9 mouse cellular contexts compared by ENCODE assay signal in genomic region chr16:10690442-10690841, GRCm38 (mm10).
DNase-seq lines count a peak whose midpoint lies in the region; ATAC-seq lines count a peak whose summit lies in the region.
"Had no signal": no experiment of that assay in that cellular context is flagged by ENCODE, and none has a peak within 500 bp of the region (broad histone marks: within the 10 kb centered on the region; RNA-seq: fewer than 3 reads in every experiment).

No protein-coding gene starts in this region.

- H3K4me3 ChIP-seq in lung, embryonic 15.5 days: no peak overlapping the region
- no peak overlapping the region for H3K4me3 ChIP-seq in brown adipose tissue, adult 24 weeks (ENCODE audit: insufficient read depth, low read depth, low read length)
- H3K4me3 ChIP-seq in heart, embryonic 14.5 days (ENCODE audit: control insufficient read depth in 1 of 2, insufficient read depth in 1 of 2, low read depth in 1 of 2, low read length in 2 of 2): no peak overlapping the region
- H3K4me3 ChIP-seq in liver, embryonic 15.5 days (replicated peaks): no peak overlapping the region
- H3K4me3 ChIP-seq: hindbrain, embryonic 15.5 days had no signal

- peak overlapping the region; percentile 69 for H3K27ac ChIP-seq in lung, embryonic 15.5 days
- peak overlapping the region; percentile 64 for H3K27ac ChIP-seq in brown adipose tissue, adult 24 weeks (replicated peaks; ENCODE audit: low read depth, low read length)
- peak overlapping the region; percentile 90 to 93 for H3K27ac ChIP-seq in heart, embryonic 14.5 days (replicated peaks in 1 of 2; ENCODE audit: control insufficient read depth in 1 of 2, insufficient read depth in 1 of 2, low read depth in 2 of 2, low read length in 2 of 2)
- 0 out of 2 replicates have a peak overlapping the region, but pooled peaks have one; percentile 20 for H3K27ac ChIP-seq in liver, embryonic 15.5 days (replicated peaks)
- H3K27ac ChIP-seq: hindbrain, embryonic 15.5 days had no signal

- no peak overlapping the region for H3K4me2 ChIP-seq in lung, embryonic 15.5 days
- H3K4me2 ChIP-seq in heart, embryonic 14.5 days (ENCODE audit: low read length): peak overlapping the region; percentile 31
- H3K4me2 ChIP-seq in liver, embryonic 15.5 days: peak overlapping the region; percentile 19; the same call in 1 of the 2 replicates
- H3K4me2 ChIP-seq: hindbrain, embryonic 15.5 days had no signal

- H3K36me3 ChIP-seq in lung, embryonic 15.5 days: no peaks in the 10 kb centered on the region
- no peaks in the 10 kb centered on the region for H3K36me3 ChIP-seq in heart, embryonic 14.5 days (ENCODE audit: control insufficient read depth, insufficient read depth, low read length)
- no peaks in the 10 kb centered on the region for H3K36me3 ChIP-seq in liver, embryonic 15.5 days (replicated peaks)
- H3K36me3 ChIP-seq: hindbrain, embryonic 15.5 days had no signal

- no peaks in the 10 kb centered on the region for H3K27me3 ChIP-seq in lung, embryonic 15.5 days
- H3K27me3 ChIP-seq in heart, embryonic 14.5 days (ENCODE audit: control insufficient read depth, insufficient read depth, low read length): no peaks in the 10 kb centered on the region
- no peaks in the 10 kb centered on the region for H3K27me3 ChIP-seq in liver, embryonic 15.5 days
- H3K27me3 ChIP-seq: hindbrain, embryonic 15.5 days had no signal

- peaks cover 29% of the 10 kb centered on the region for H3K4me1 ChIP-seq in lung, embryonic 15.5 days
- peaks cover 11% of the 10 kb centered on the region for H3K4me1 ChIP-seq in brown adipose tissue, adult 24 weeks (ENCODE audit: control insufficient read depth, insufficient read depth, insufficient read length, low read length)
- H3K4me1 ChIP-seq in heart, embryonic 14.5 days (ENCODE audit: control insufficient read depth in 2 of 2, insufficient read depth in 2 of 2, low read length in 2 of 2): peaks cover 26 to 37% of the 10 kb centered on the region in 2 experiments
- H3K4me1 ChIP-seq in liver, embryonic 15.5 days (replicated peaks): peaks cover 27% of the 10 kb centered on the region

- ATAC-seq in lung, embryonic 15.5 days (ENCODE audit: borderline replicate concordance, extremely low read depth, low FRiP score, low TSS enrichment): peak; percentile 47; the same call in 1 of the 2 replicates
- peak; percentile 65 for ATAC-seq in heart, embryonic 14.5 days (ENCODE audit: insufficient number of reproducible peaks, insufficient read depth, low FRiP score, low read depth)
- ATAC-seq in liver, embryonic 15.5 days (ENCODE audit: insufficient read depth): peak; percentile 49

- no peaks in the 10 kb centered on the region for H3K9me3 ChIP-seq in lung, embryonic 15.5 days
- H3K9me3 ChIP-seq in heart, embryonic 14.5 days (ENCODE audit: control insufficient read depth, low read length): no peaks in the 10 kb centered on the region
- H3K9me3 ChIP-seq in liver, embryonic 15.5 days (replicated peaks): no peaks in the 10 kb centered on the region
- H3K9me3 ChIP-seq: hindbrain, embryonic 15.5 days had no signal

- H3K9ac ChIP-seq in lung, embryonic 15.5 days: no peak overlapping the region
- no peak overlapping the region for H3K9ac ChIP-seq in heart, embryonic 14.5 days (ENCODE audit: low read length)
- H3K9ac ChIP-seq in liver, embryonic 15.5 days: no peak overlapping the region
- H3K9ac ChIP-seq: hindbrain, embryonic 15.5 days had no signal

- 54% methylated on average over 3 of the region's 3 CpGs for WGBS in lung, embryonic 15.5 days
- 12% methylated on average over 3 of the region's 3 CpGs for WGBS in heart, embryonic 14.5 days
- 22% methylated on average over 3 of the region's 3 CpGs for WGBS in liver, embryonic 15.5 days (ENCODE audit: insufficient replicate concordance)

- DNase-seq in lung, postnatal 14 days: no peak
- DNase-seq in gastrocnemius, adult 8-10 months (ENCODE audit: low spot score in 2 of 2): no peak
- DNase-seq in spleen, postnatal 10 days (ENCODE audit: low spot score in 2 of 2): no peak
- no peak for DNase-seq in B cell, adult 2 months

Comparison
In these comparisons a context has a peak if more than half of its experiments do, and no peak if none do; other contexts are left out.
1. H3K27ac ChIP-seq: peak in every context shown above with its lines; median percentile 92 in heart, embryonic 14.5 days; 69 in lung, embryonic 15.5 days; 64 in brown adipose tissue, adult 24 weeks; 20 in liver, embryonic 15.5 days.